Mouse (Mus musculus) embryo, embryonic 11.5 days (tissue): ENCODE data around the gene Igll1.

Experiments
- DNase-seq: peaks from one replicate; pipeline ENCODE4 v3.0.0-alpha.2; 2012; ENCODE audit warnings: low read depth, low spot score

Gene Igll1

GRCm38 (mm10) chr16:16854836-16855235, 8.9 kb downstream of the Igll1 start:
- DNase-seq, result no peak

- no peak for DNase-seq
Measured at GRCm38 (mm10) chr16:16852411-16852810, 11.4 kb downstream of the Igll1 start.

GRCm38 (mm10) chr16:16849196-16849595, 14.6 kb downstream of the Igll1 start:
- no peak for DNase-seq

GRCm38 (mm10) chr16:16829671-16830070, 34.1 kb downstream of the Igll1 start:
- DNase-seq, result no peak

GRCm38 (mm10) chr16:16828757-16829615, 34.8 kb downstream of the Igll1 start, which contains the start of gene Spag6l:
TSS of gene Spag6l (minus strand) at chr16:16829456.
- DNase-seq, result peak; percentile 61

- no peak for DNase-seq
Measured at GRCm38 (mm10) chr16:16826223-16826622, 37.6 kb downstream of the Igll1 start.

- DNase-seq, result no peak
Measured at GRCm38 (mm10) chr16:16825476-16825875, 38.3 kb downstream of the Igll1 start.
